Mouse (Mus musculus): ENCODE measurements at regions not wholly inside any gene's neighbourhood (a gene's known extent, or its start where the extent isn't known, plus 50 kb on each side); places are given as distances from the start of the nearest gene placed in this dataset.

GRCm38 (mm10) chr7:136402688-136403597 lies 491.5 kb upstream of the Mgmt start:
- Histone ChIP-seq H3K27ac (replicated peaks in 1 of 2; ENCODE audit: control insufficient read depth in 1 of 2, insufficient read depth in 1 of 2, low read depth in 2 of 2, low read length in 2 of 2) (no peak overlapping the region), H3K4me1 (ENCODE audit: control insufficient read depth in 2 of 2, insufficient read depth in 2 of 2, low read length in 2 of 2) (peaks cover 2 to 4% of the 10 kb centered on the region in 2 experiments; a peak in 2 of 4 replicates), H3K27me3 (ENCODE audit: control insufficient read depth, insufficient read depth, low read length) (peaks cover 4% of the 10 kb centered on the region; the same call in 1 of the 2 replicates), H3K4me3 (ENCODE audit: control insufficient read depth in 1 of 2, insufficient read depth in 1 of 2, low read depth in 1 of 2, low read length in 2 of 2) (no peak overlapping the region), H3K4me2 (ENCODE audit: low read length) (no peak overlapping the region), H3K9ac (ENCODE audit: low read length) (no peak overlapping the region), H3K9me3 (ENCODE audit: control insufficient read depth, low read length) (no peaks in the 10 kb centered on the region), H3K36me3 (ENCODE audit: control insufficient read depth, insufficient read depth, low read length) (no peaks in the 10 kb centered on the region)
- no peak for ATAC-seq (ENCODE audit: insufficient number of reproducible peaks, insufficient read depth, low FRiP score, low read depth)
- WGBS = 83% methylated on average over 8 of the region's 8 CpGs

- 82% methylated on average over 8 of the region's 8 CpGs for WGBS
- Histone ChIP-seq H3K4me1 (ENCODE audit: control insufficient read depth in 2 of 2, insufficient read depth in 2 of 2, low read length in 2 of 2) (peaks cover 2 to 4% of the 10 kb centered on the region in 2 experiments; a peak in 2 of 4 replicates), H3K9me3 (ENCODE audit: control insufficient read depth, low read length) (no peaks in the 10 kb centered on the region), H3K9ac (ENCODE audit: low read length) (no peak overlapping the region), H3K36me3 (ENCODE audit: control insufficient read depth, insufficient read depth, low read length) (no peaks in the 10 kb centered on the region), H3K27ac (replicated peaks in 1 of 2; ENCODE audit: control insufficient read depth in 1 of 2, insufficient read depth in 1 of 2, low read depth in 2 of 2, low read length in 2 of 2) (no peak overlapping the region), H3K4me2 (ENCODE audit: low read length) (no peak overlapping the region), H3K4me3 (ENCODE audit: control insufficient read depth in 1 of 2, insufficient read depth in 1 of 2, low read depth in 1 of 2, low read length in 2 of 2) (no peak overlapping the region), H3K27me3 (ENCODE audit: control insufficient read depth, insufficient read depth, low read length) (peaks cover 4% of the 10 kb centered on the region; the same call in 1 of the 2 replicates)
- no peak for ATAC-seq (ENCODE audit: insufficient number of reproducible peaks, insufficient read depth, low FRiP score, low read depth)
These were observed 489.0 kb upstream of the Mgmt start for GRCm38 (mm10) chr7:136405391-136405790.

- H3K4me2 ChIP-seq (ENCODE audit: low read length) = 0 out of 2 replicates have a peak overlapping the region, but pooled peaks have one; percentile 19
- H3K4me3 ChIP-seq (ENCODE audit: control insufficient read depth in 1 of 2, insufficient read depth in 1 of 2, low read depth in 1 of 2, low read length in 2 of 2) = no peak overlapping the region
- ATAC-seq (ENCODE audit: insufficient number of reproducible peaks, insufficient read depth, low FRiP score, low read depth) = no peak
- no peaks in the 10 kb centered on the region for H3K36me3 ChIP-seq (ENCODE audit: control insufficient read depth, insufficient read depth, low read length)
- H3K27me3 ChIP-seq (ENCODE audit: control insufficient read depth, insufficient read depth, low read length) = peaks cover 4% of the 10 kb centered on the region; the same call in 1 of the 2 replicates
- H3K9me3 ChIP-seq (ENCODE audit: control insufficient read depth, low read length) = no peaks in the 10 kb centered on the region
- H3K27ac ChIP-seq (replicated peaks in 1 of 2; ENCODE audit: control insufficient read depth in 1 of 2, insufficient read depth in 1 of 2, low read depth in 2 of 2, low read length in 2 of 2) = no peak overlapping the region
- H3K4me1 ChIP-seq (ENCODE audit: control insufficient read depth in 2 of 2, insufficient read depth in 2 of 2, low read length in 2 of 2) = peaks cover 2 to 4% of the 10 kb centered on the region in 2 experiments; a peak in 2 of 4 replicates
- WGBS = 66% methylated on average over 20 of the region's 20 CpGs
- H3K9ac ChIP-seq (ENCODE audit: low read length) = no peak overlapping the region
These were observed 487.9 kb upstream of the Mgmt start for GRCm38 (mm10) chr7:136406258-136407100.

GRCm38 (mm10) chr7:136414808-136415207 lies 479.6 kb upstream of the Mgmt start:
- ATAC-seq (ENCODE audit: insufficient number of reproducible peaks, insufficient read depth, low FRiP score, low read depth) = no peak
- Histone ChIP-seq H3K4me2 (ENCODE audit: low read length) (no peak overlapping the region), H3K27me3 (ENCODE audit: control insufficient read depth, insufficient read depth, low read length) (no peaks in the 10 kb centered on the region), H3K4me1 (ENCODE audit: control insufficient read depth in 2 of 2, insufficient read depth in 2 of 2, low read length in 2 of 2) (no peaks in the 10 kb centered on the region), H3K9me3 (ENCODE audit: control insufficient read depth, low read length) (no peaks in the 10 kb centered on the region), H3K9ac (ENCODE audit: low read length) (no peak overlapping the region), H3K4me3 (ENCODE audit: control insufficient read depth in 1 of 2, insufficient read depth in 1 of 2, low read depth in 1 of 2, low read length in 2 of 2) (no peak overlapping the region), H3K27ac (replicated peaks in 1 of 2; ENCODE audit: control insufficient read depth in 1 of 2, insufficient read depth in 1 of 2, low read depth in 2 of 2, low read length in 2 of 2) (no peak overlapping the region), H3K36me3 (ENCODE audit: control insufficient read depth, insufficient read depth, low read length) (no peaks in the 10 kb centered on the region)
- WGBS = 86% methylated on average over 8 of the region's 8 CpGs

- Histone ChIP-seq H3K36me3 (ENCODE audit: control insufficient read depth, insufficient read depth, low read length) (no peaks in the 10 kb centered on the region), H3K4me1 (ENCODE audit: control insufficient read depth in 2 of 2, insufficient read depth in 2 of 2, low read length in 2 of 2) (no peaks in the 10 kb centered on the region), H3K9ac (ENCODE audit: low read length) (no peak overlapping the region), H3K27me3 (ENCODE audit: control insufficient read depth, insufficient read depth, low read length) (peaks cover 15% of the 10 kb centered on the region; the same call in 1 of the 2 replicates), H3K4me3 (ENCODE audit: control insufficient read depth in 1 of 2, insufficient read depth in 1 of 2, low read depth in 1 of 2, low read length in 2 of 2) (no peak overlapping the region), H3K4me2 (ENCODE audit: low read length) (no peak overlapping the region), H3K27ac (replicated peaks in 1 of 2; ENCODE audit: control insufficient read depth in 1 of 2, insufficient read depth in 1 of 2, low read depth in 2 of 2, low read length in 2 of 2) (no peak overlapping the region), H3K9me3 (ENCODE audit: control insufficient read depth, low read length) (no peaks in the 10 kb centered on the region)
- WGBS = 63% methylated on average over 4 of the region's 4 CpGs
- no peak for ATAC-seq (ENCODE audit: insufficient number of reproducible peaks, insufficient read depth, low FRiP score, low read depth)
These were observed 477.1 kb upstream of the Mgmt start for GRCm38 (mm10) chr7:136417327-136417726.

GRCm38 (mm10) chr7:136423846-136424531 lies 470.4 kb upstream of the Mgmt start:
- no peak overlapping the region for H3K27ac ChIP-seq (replicated peaks in 1 of 2; ENCODE audit: control insufficient read depth in 1 of 2, insufficient read depth in 1 of 2, low read depth in 2 of 2, low read length in 2 of 2)
- H3K9ac ChIP-seq (ENCODE audit: low read length) = no peak overlapping the region
- WGBS = 64% methylated on average over 8 of the region's 8 CpGs
- no peak overlapping the region for H3K4me2 ChIP-seq (ENCODE audit: low read length)
- peaks cover 29% of the 10 kb centered on the region for H3K27me3 ChIP-seq (ENCODE audit: control insufficient read depth, insufficient read depth, low read length)
- ATAC-seq (ENCODE audit: insufficient number of reproducible peaks, insufficient read depth, low FRiP score, low read depth) = no peak
- H3K4me3 ChIP-seq (ENCODE audit: control insufficient read depth in 1 of 2, insufficient read depth in 1 of 2, low read depth in 1 of 2, low read length in 2 of 2) = no peak overlapping the region
- no peaks in the 10 kb centered on the region for H3K9me3 ChIP-seq (ENCODE audit: control insufficient read depth, low read length)
- no peaks in the 10 kb centered on the region for H3K36me3 ChIP-seq (ENCODE audit: control insufficient read depth, insufficient read depth, low read length)
- no peaks in the 10 kb centered on the region for H3K4me1 ChIP-seq (ENCODE audit: control insufficient read depth in 2 of 2, insufficient read depth in 2 of 2, low read length in 2 of 2)

- Histone ChIP-seq H3K4me1 (ENCODE audit: control insufficient read depth in 2 of 2, insufficient read depth in 2 of 2, low read length in 2 of 2) (peaks cover 7 to 10% of the 10 kb centered on the region in 2 experiments; a peak in 3 of 4 replicates), H3K4me3 (ENCODE audit: control insufficient read depth in 1 of 2, insufficient read depth in 1 of 2, low read depth in 1 of 2, low read length in 2 of 2) (no peak overlapping the region), H3K4me2 (ENCODE audit: low read length) (no peak overlapping the region), H3K27ac (replicated peaks in 1 of 2; ENCODE audit: control insufficient read depth in 1 of 2, insufficient read depth in 1 of 2, low read depth in 2 of 2, low read length in 2 of 2) (no peak overlapping the region), H3K27me3 (ENCODE audit: control insufficient read depth, insufficient read depth, low read length) (peaks cover 19% of the 10 kb centered on the region), H3K9ac (ENCODE audit: low read length) (no peak overlapping the region), H3K36me3 (ENCODE audit: control insufficient read depth, insufficient read depth, low read length) (no peaks in the 10 kb centered on the region), H3K9me3 (ENCODE audit: control insufficient read depth, low read length) (no peaks in the 10 kb centered on the region)
- 67% methylated on average over 4 of the region's 4 CpGs for WGBS
- no peak for ATAC-seq (ENCODE audit: insufficient number of reproducible peaks, insufficient read depth, low FRiP score, low read depth)
These were observed 467.2 kb upstream of the Mgmt start for GRCm38 (mm10) chr7:136427164-136427563.

Measured in heart, embryonic 14.5 days (tissue).